Mouse (Mus musculus): Measurements from ENCODE around the gene Spg21. TPM values are rescaled to one million over a fixed set of nuclear protein-coding genes. Genes with fewer than 3 reads are reported as not detected.

Spg21 gene
- total RNA-seq, 2 experiments from 2014 or later, result 23.8 to 29.2 TPM

- intact Hi-C loops (cut with DNase I; ENCODE audit: low total_unique reads), result no loop called here
- DNase-seq, result no peak
Observed at GRCm38 (mm10) chr9:65528417-65529038, 67.8 kb downstream of the Spg21 start.

- no peak for DNase-seq
- intact Hi-C loops (cut with DNase I; ENCODE audit: low total_unique reads), result no loop called here
Observed at GRCm38 (mm10) chr9:65529659-65530058, 68.9 kb downstream of the Spg21 start.

- intact Hi-C loops (cut with DNase I; ENCODE audit: low total_unique reads), result no loop called here
- DNase-seq, result no peak
Observed at GRCm38 (mm10) chr9:65531283-65531682, 70.5 kb downstream of the Spg21 start.

GRCm38 (mm10) chr9:65532986-65533385, 72.2 kb downstream of the Spg21 start:
- intact Hi-C loops (cut with DNase I; ENCODE audit: low total_unique reads), result no loop called here
- no peak for DNase-seq

GRCm38 (mm10) chr9:65534111-65534510, 73.4 kb downstream of the Spg21 start:
- no peak for DNase-seq
- intact Hi-C loops (cut with DNase I; ENCODE audit: low total_unique reads), result no loop called here

- intact Hi-C loops (cut with DNase I; ENCODE audit: low total_unique reads), result no loop called here
- no peak for DNase-seq
Observed at GRCm38 (mm10) chr9:65535191-65535722, 74.5 kb downstream of the Spg21 start.

GRCm38 (mm10) chr9:65535789-65536469, 75.2 kb downstream of the Spg21 start:
- no peak for DNase-seq
- intact Hi-C loops (cut with DNase I; ENCODE audit: low total_unique reads), result no loop called here

- intact Hi-C loops (cut with DNase I; ENCODE audit: low total_unique reads), result no loop called here
Observed at GRCm38 (mm10) chr9:65536491-65536890, 75.7 kb downstream of the Spg21 start.

More at GRCm38 (mm10) chr9:65536491-65536890, 75.7 kb downstream of the Spg21 start:
- no peak for DNase-seq

Other genes with a start within 250 kb of the Spg21 start
- gene Cilp, start 195.8 kb upstream of the Spg21 start, total RNA-seq (2021), result 100 to 1,000 TPM in 1 of 2 experiments, 10 to 100 TPM in 1; 63.1 to 122 TPM
- 10 to 100 TPM; 56.9 to 75.9 TPM for gene Clpx, start 166.7 kb upstream of the Spg21 start, total RNA-seq (2021)
- 10 to 100 TPM in 1 of 2 experiments, 1 to 10 TPM in 1; 9.1 to 13.2 TPM for gene Pdcd7, start 114.8 kb upstream of the Spg21 start, total RNA-seq (2021)
- gene Ubap1l, start 99.9 kb upstream of the Spg21 start, total RNA-seq (2021), result under 1 TPM; 0.14 to 0.38 TPM
- gene Kbtbd13, start 69.3 kb upstream of the Spg21 start, total RNA-seq (2021), result 10 to 100 TPM in 1 of 2 experiments, 1 to 10 TPM in 1; 5.5 to 10.2 TPM
- gene Rasl12, start 62.4 kb upstream of the Spg21 start, total RNA-seq (2021), result 1 to 10 TPM; 6.7 to 7.7 TPM
- not detected for gene Slc51b, start 38.0 kb upstream of the Spg21 start, total RNA-seq (2021)
- 1 to 10 TPM; 4.7 to 5.9 TPM for gene Mtfmt, start 25.2 kb upstream of the Spg21 start, total RNA-seq (2021)
- not detected for gene Ankdd1a, start 59.2 kb downstream of the Spg21 start, total RNA-seq (2021)
- gene Plekho2, start 119.1 kb downstream of the Spg21 start, total RNA-seq (2021), result 10 to 100 TPM in 1 of 2 experiments, 1 to 10 TPM in 1; 8.3 to 10.7 TPM
- gene Pif1, start 126.2 kb downstream of the Spg21 start, total RNA-seq (2021), result under 1 TPM; 0.44 to 0.57 TPM
- 1 to 10 TPM; 2.2 to 2.6 TPM for gene Rbpms2, start 168.7 kb downstream of the Spg21 start, total RNA-seq (2021)
- 100 to 1,000 TPM; 258 to 262 TPM for gene Oaz2, start 207.1 kb downstream of the Spg21 start, total RNA-seq (2021)